Mouse (Mus musculus) heart, postnatal 25 days (tissue): ENCODE data around the gene Urad. TPM values are rescaled to one million over a fixed set of nuclear protein-coding genes. Genes with fewer than 3 reads are reported as not detected.

ENCODE experiments used
- DNase-seq: peaks from one replicate; pipeline ENCODE4 v3.0.0; 2022; ENCODE audit warnings: low spot score
- intact Hi-C: fragments of 180-260 bp; cut with DNase I; formaldehyde crosslinking; loops from one replicate; pipeline ENCODE4 v1.15.1; 2025
- total RNA-seq, 2 experiments: library from RNA; stranded (reverse); gene quantifications; 2 replicates each; pipeline ENCODE4 v1.2.3; 2021

The Urad gene
- total RNA-seq, result not detected

DNA sequence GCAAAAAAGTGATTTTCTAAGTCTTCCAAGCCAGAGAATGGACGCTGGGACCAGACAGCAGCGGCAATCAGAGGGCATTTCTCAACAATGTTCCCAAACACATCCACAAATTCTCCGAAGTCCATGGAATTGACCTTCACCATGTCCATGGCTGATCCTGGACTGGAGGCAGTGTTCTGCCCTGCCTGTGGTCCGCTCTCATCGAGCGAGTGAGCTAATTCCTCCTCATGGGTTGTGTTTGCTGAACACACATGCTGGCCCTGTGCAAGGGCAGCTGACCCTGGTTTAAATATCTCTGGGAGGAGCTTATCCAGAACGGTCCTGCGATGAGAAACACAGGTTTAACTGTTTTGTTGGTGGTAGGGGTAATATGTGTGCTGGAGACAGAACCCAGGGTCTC is at the start of gene Urad:
Gene Urad, minus strand, starts transcription at position 258 of the 400 bp plus-strand sequence.
- intact Hi-C loops, result no loop called here
- DNase-seq, result no peak

- intact Hi-C loops, result no loop called here
- DNase-seq, result no peak
Measured at GRCm38 (mm10) chr5:147370276-147370675, 48.0 kb upstream of the Urad start.

DNA sequence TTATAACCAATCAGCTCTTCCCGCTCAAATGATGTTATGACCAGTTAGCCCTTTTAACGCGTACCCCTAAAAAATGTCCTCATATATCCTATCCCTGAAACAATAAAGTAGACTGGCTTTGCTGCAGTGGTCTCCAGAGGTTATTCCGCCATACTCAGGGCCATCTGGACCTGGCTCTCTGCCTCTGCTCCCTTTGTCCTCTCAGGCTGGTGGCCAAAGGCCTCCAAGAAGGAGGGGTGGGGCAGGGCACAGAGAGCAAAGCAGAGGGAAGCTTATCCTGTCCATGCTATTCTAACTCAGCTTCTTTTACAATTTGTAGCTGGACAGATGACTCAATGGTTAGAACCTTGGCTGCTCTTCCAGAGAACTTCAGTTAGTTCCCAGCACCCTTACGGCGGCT is 46.0 kb upstream of the Urad start:
- intact Hi-C loops, result no loop called here
- DNase-seq, result no peak

GRCm38 (mm10) chr5:147365995-147366765 is 43.9 kb upstream of the Urad start:
- DNase-seq, result no peak
- intact Hi-C loops, result no loop called here

DNA sequence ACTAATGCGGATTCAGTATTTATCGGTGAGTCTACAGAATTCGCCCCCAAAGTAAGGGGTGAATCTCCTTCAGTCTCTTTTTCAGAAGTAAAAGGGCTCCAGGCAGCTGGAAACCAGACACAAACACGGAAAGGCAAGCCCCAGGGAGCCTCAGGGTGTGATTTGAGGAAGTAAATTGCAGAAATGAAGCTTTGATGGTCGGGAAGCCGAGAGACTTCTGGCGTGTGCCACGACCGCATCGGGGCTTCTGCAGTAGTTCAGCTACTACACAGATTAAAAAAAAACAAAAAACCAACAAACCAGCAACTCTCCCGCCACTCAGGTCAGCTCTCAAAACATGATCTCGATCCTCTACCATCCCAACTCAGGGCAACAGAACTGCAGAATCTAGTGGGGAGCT is 40.8 kb upstream of the Urad start:
- intact Hi-C loops, result no loop called here
- DNase-seq, result no peak

DNA sequence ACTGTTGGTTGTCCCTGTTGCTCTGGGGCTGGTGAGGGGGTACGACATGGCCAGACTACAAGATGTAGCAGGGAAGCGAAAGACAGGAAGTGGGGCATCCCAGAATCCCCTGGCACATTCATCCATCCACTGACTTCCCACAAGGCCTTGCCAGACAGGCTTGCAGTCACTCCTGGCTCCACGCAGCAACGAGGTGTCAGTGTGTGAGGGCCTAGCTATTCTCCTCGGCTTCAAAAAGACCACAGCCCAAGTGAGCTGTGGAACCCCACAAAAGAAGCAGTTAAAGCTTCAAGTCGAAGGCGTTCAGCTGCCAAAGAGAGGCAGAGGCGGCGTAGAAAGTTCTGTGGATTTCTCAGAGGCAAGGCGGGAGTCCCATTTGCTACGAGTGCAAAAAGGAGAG is 36.2 kb upstream of the Urad start:
- DNase-seq, result no peak
- intact Hi-C loops, result no loop called here

GRCm38 (mm10) chr5:147357536-147357935 is 35.3 kb upstream of the Urad start:
- intact Hi-C loops, result no loop called here
- DNase-seq, result no peak

GRCm38 (mm10) chr5:147356260-147357055 is 34.2 kb upstream of the Urad start:
- no peak for DNase-seq
- intact Hi-C loops, result no loop called here

DNA sequence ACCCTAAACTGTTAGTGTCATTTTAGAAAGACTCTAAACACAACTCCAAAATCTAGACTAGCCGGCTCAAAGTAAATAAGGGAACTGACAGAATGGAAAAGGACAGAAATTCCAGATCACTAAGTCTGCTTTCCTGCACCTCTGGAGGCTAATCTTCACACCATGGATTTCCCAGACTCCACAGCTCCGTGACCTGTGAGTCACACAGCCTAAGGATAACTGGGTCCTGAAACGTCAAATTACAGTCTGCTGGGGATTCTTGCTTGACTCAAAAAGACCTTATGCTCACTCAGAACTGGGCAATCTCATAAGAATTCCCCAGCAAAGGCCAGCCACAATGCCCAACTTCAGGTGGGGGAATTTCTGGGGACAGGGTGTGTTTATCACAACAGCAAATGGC is 33.5 kb upstream of the Urad start:
- DNase-seq, result no peak
- intact Hi-C loops, result no loop called here

DNA sequence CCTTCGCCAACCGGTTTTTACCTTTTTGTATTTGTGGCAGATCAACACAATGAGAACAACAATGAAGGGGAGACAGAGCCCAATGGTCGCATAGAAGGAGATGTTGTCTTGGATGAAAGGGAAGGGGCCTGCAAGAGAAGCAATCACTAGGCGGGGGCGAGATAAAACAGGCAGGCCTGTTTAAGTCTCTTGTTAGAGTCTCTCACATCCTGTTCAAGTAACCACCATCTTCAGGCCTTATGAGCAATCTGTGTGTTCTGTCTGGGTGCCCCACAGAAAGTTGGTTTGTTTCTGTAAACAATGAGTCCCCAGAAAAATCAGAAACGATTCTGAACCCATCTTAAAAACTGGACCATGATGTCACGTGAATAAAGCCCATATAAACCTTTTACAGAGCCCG is 32.7 kb upstream of the Urad start:
- DNase-seq, result no peak
- intact Hi-C loops, result no loop called here

- DNase-seq, result no peak
- intact Hi-C loops, result no loop called here
Measured at GRCm38 (mm10) chr5:147354161-147354780, 32.0 kb upstream of the Urad start.

- intact Hi-C loops, result no loop called here
- DNase-seq, result no peak
Measured at GRCm38 (mm10) chr5:147351931-147352330, 29.7 kb upstream of the Urad start.

- no peak for DNase-seq
Measured at GRCm38 (mm10) chr5:147345981-147346380, 23.7 kb upstream of the Urad start.

GRCm38 (mm10) chr5:147343904-147344303 is 21.7 kb upstream of the Urad start:
- intact Hi-C loops, result no loop called here
- DNase-seq, result no peak

More at GRCm38 (mm10) chr5:147345981-147346380, 23.7 kb upstream of the Urad start:
- intact Hi-C loops, result no loop called here

DNA sequence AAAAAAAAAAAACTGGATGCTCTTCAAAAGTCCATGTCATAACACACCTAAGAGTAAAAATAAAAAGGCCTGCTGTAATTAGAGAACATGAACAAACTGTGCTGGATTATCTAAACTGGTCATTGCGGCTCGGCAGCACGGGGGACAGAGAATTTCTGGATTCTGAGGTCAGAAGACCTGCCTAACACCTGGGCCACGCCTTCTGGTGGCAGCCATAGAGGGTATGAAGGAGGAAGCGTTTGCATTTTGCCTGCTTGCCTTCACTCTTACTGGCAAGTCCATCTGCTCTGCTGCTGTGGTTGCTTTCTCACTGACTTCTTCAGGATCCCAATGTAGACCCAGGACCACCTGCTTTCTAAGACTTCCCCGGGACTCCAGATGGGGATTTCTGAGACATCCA is 20.7 kb upstream of the Urad start:
- no peak for DNase-seq
- intact Hi-C loops, result no loop called here

GRCm38 (mm10) chr5:147340741-147341414 is 18.6 kb upstream of the Urad start:
- DNase-seq, result no peak
- intact Hi-C loops, result no loop called here

DNA sequence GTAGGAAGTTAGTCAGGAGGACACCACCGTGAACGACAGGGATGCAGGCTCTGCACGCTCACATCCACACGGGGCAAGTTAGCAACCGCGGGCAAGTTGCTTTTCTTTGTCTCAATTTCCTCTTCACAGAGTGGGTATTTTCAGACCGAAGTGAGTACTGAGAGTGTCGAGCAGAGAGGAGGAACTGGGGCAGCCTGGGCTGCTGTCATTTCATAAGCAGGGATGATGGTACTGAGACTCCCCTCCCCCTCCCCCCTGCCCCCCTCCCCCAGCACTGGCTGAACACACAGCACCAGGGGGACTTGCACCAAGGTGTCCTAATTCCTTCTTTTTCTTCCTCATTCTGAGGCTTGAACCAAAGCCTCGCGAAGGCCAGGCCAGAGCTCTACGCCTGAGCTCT is 17.3 kb upstream of the Urad start:
- intact Hi-C loops, result no loop called here

GRCm38 (mm10) chr5:147338967-147339366 is 16.7 kb upstream of the Urad start:
- DNase-seq, result no peak
- intact Hi-C loops, result no loop called here

More for the DNA sequence above, 17.3 kb upstream of the Urad start:
- no peak for DNase-seq

DNA sequence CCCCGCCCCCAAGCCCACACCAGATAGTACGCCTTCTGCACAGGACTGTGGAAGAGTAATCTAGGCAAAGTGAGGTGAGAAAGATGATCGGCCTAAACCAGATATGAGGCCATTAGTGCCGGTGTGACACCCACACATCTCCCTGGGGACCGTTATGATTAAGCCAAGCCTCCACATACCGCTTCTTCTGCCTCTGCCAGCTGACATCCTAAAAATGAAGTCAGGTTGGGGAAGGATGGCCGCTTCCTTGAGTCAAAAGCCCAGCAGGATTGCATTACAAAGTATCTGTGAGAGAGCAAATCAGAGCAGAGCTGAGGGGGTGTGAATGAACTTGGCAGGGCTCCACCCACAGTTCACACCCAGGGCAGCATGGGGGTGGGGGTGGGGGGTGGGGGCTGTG is 10.5 kb upstream of the Urad start:
- no peak for DNase-seq
- intact Hi-C loops, result no loop called here

- DNase-seq, result no peak
- intact Hi-C loops, result no loop called here
Measured at GRCm38 (mm10) chr5:147331547-147331946, 9.3 kb upstream of the Urad start.
